Mouse (Mus musculus): Measurements from ENCODE around the gene Trim61.

Trim61 gene

GRCm38 (mm10) chr8:64987731-64988130, 30.6 kb downstream of the Trim61 start, which contains the start of gene Trim75:
Trim75 (minus strand) TSS chr8:64987831.
- DNase-seq (ENCODE audit: low spot score): no peak

- no peak for DNase-seq (ENCODE audit: low spot score)
Observed at GRCm38 (mm10) chr8:64983150-64983897, 35.0 kb downstream of the Trim61 start.

All from ovary, postnatal 14 days (tissue).